Mouse (Mus musculus) E14TG2a.4 (cell line): Measurements from ENCODE around the gene Cnot3.

Experiments used
- CTCF ChIP-seq: conservative IDR thresholded peaks from 2 replicates; pipeline ENCODE4 v1.5.1; 2014; ENCODE audit warnings: low read length
- POU5F1 ChIP-seq: IDR thresholded peaks from 2 replicates; pipeline ENCODE4 v1.6.1; 2014; ENCODE audit warnings: low read length, borderline replicate concordance

GRCm38 (mm10) chr7:3665215-3666114 is 20.4 kb downstream of the Cnot3 start, which contains the start of gene Leng1:
- TF ChIP-seq CTCF: no peak
- no peak for TF ChIP-seq POU5F1
